9 mouse cellular contexts compared by ENCODE assay signal in genomic region chr11:68398891-68399547, GRCm38 (mm10). TPM values are rescaled to one million over a fixed set of nuclear protein-coding genes. Genes with fewer than 3 reads are reported as not detected.
A peak's percentile ranks its signal among the peaks of the same experiment; 100 is the strongest.
DNase-seq lines count a peak whose midpoint lies in the region; ATAC-seq and TF ChIP-seq lines count a peak whose summit lies in the region.
"Had no signal": no experiment of that assay in that cellular context is flagged by ENCODE, and none has a peak within 500 bp of the region (broad histone marks: within the 10 kb centered on the region; RNA-seq: fewer than 3 reads in every experiment).

No protein-coding gene starts in this region.

- H3K9me3 ChIP-seq in forebrain, embryonic 13.5 days (replicated peaks), result no peaks in the 10 kb centered on the region
- H3K9me3 ChIP-seq in limb, embryonic 11.5 days (ENCODE audit: control insufficient read depth, low read length), result no peaks in the 10 kb centered on the region

- ATAC-seq in forebrain, embryonic 13.5 days, result 0 out of 2 replicates have a peak, but pooled peaks have one; percentile 9
- no peak for ATAC-seq in limb, embryonic 11.5 days (ENCODE audit: insufficient number of reproducible peaks, low FRiP score, low TSS enrichment, low read depth)

- TF ChIP-seq CTCF in layer of hippocampus, adult 2 months (conservative IDR thresholded peaks at IDR 0.05), result no peak
- TF ChIP-seq CTCF in olfactory bulb, adult 2 months (IDR thresholded peaks at IDR 0.05; ENCODE audit: insufficient read depth, low read depth, low read length), result no peak

- TF ChIP-seq POLR2A in olfactory bulb, adult 2 months (IDR thresholded peaks at IDR 0.05; ENCODE audit: insufficient read depth, low read depth, low read length), result no peak

- peak overlapping the region; percentile 69 for H3K9ac ChIP-seq in forebrain, embryonic 13.5 days
- H3K9ac ChIP-seq in limb, embryonic 11.5 days (ENCODE audit: low read length), result no peak overlapping the region

- peaks cover 25% of the 10 kb centered on the region for H3K4me1 ChIP-seq in forebrain, embryonic 13.5 days
- peaks cover 13% of the 10 kb centered on the region; the same call in 1 of the 2 replicates for H3K4me1 ChIP-seq in limb, embryonic 11.5 days (ENCODE audit: control insufficient read depth, insufficient read depth, low read length)
- H3K4me1 ChIP-seq in olfactory bulb, adult 2 months (ENCODE audit: control insufficient read depth, insufficient read depth, low read length), result peaks cover 6% of the 10 kb centered on the region; the same call in 1 of the 2 replicates

- H3K4me3 ChIP-seq in layer of hippocampus, adult 2 months, result peak overlapping the region; percentile 57
- H3K4me3 ChIP-seq in forebrain, embryonic 13.5 days, result peak overlapping the region; percentile 49
- H3K4me3 ChIP-seq in limb, embryonic 11.5 days (ENCODE audit: low read depth, low read length), result peak overlapping the region; percentile 48
- H3K4me3 ChIP-seq in olfactory bulb, adult 2 months (ENCODE audit: insufficient read depth, low read depth, low read length), result peak overlapping the region; percentile 31

- no peaks in the 10 kb centered on the region for H3K36me3 ChIP-seq in forebrain, embryonic 13.5 days (ENCODE audit: poor library complexity, severe bottlenecking)
- H3K36me3 ChIP-seq in limb, embryonic 11.5 days (ENCODE audit: control insufficient read depth, insufficient read depth, low read length), result no peaks in the 10 kb centered on the region

- H3K27me3 ChIP-seq in forebrain, embryonic 13.5 days, result peaks cover 79% of the 10 kb centered on the region
- peaks cover 72% of the 10 kb centered on the region for H3K27me3 ChIP-seq in limb, embryonic 11.5 days (ENCODE audit: control insufficient read depth, insufficient read depth, low read length)

- 5% methylated on average over 24 of the region's 24 CpGs for WGBS in forebrain, embryonic 13.5 days
- 8% methylated on average over 24 of the region's 24 CpGs for WGBS in limb, embryonic 11.5 days
- WGBS in olfactory bulb, adult 2 months, result 40% methylated on average over 24 of the region's 24 CpGs

- DNase-seq in layer of hippocampus, adult 2 months (ENCODE audit: low spot score in 2 of 2), result no peak
- no peak for DNase-seq in layer of hippocampus, postnatal 25 days (ENCODE audit: extremely low spot score in 1 of 2, low spot score in 1 of 2)
- DNase-seq in limb, embryonic 11.5 days (ENCODE audit: low spot score), result no peak
- DNase-seq in cerebellum, postnatal 10 days, result no peak
- DNase-seq in adrenal gland, adult 2 months, result no peak
- DNase-seq in cerebellum, adult 11 months, result no peak

- no peak overlapping the region for H3K27ac ChIP-seq in layer of hippocampus, adult 2 months
- 0 out of 2 replicates have a peak overlapping the region, but pooled peaks have one; percentile 42 for H3K27ac ChIP-seq in forebrain, embryonic 13.5 days
- H3K27ac ChIP-seq in limb, embryonic 11.5 days (replicated peaks; ENCODE audit: low read depth, low read length), result no peak overlapping the region
- H3K27ac ChIP-seq in olfactory bulb, adult 2 months (ENCODE audit: insufficient read depth, low read depth, low read length), result no peak overlapping the region
- H3K27ac ChIP-seq: macrophage had no signal

- H3K4me2 ChIP-seq in forebrain, embryonic 13.5 days, result peak overlapping the region; percentile 93
- H3K4me2 ChIP-seq in limb, embryonic 11.5 days (ENCODE audit: low read depth, severe bottlenecking), result peak overlapping the region; percentile 95

RNA-seq across cellular contexts. Expression of gene Ntn1, which starts 1.6 kb away (rescaled TPM):
- total RNA-seq in layer of hippocampus, adult 2 months (2021), result 1 to 10 TPM; 5.9 to 7.2 TPM
- total RNA-seq in layer of hippocampus, postnatal 25 days (2021), result 1 to 10 TPM; 7.4 to 7.5 TPM
- 6.8 and 8.5 TPM in 2 replicates for polyA plus RNA-seq in forebrain, embryonic 13.5 days (2015; fragmentation: Nextera tagmentation; extraction: Ambion mirVana)
- polyA plus RNA-seq in limb, embryonic 11.5 days (2014; fragmentation: Nextera tagmentation; extraction: Ambion mirVana), result 3.3 and 5.4 TPM in 2 replicates
- not detected in 2 replicates for polyA plus RNA-seq in olfactory bulb, adult 2 months (2012; ENCODE audit: insufficient read depth, insufficient read length, low replicate concordance, missing spikeins)
- 10 to 100 TPM in 1 of 2 experiments, 1 to 10 TPM in 1; 9.9 to 16.1 TPM for total RNA-seq in adrenal gland, adult 2 months (2021)
- 16.0 and 19.9 TPM in 2 replicates for polyA plus RNA-seq in adrenal gland, adult 2 months (2012; rRNA removed)

RNA-seq across cellular contexts. Expression of gene Pik3r5, which starts 32.9 kb away (rescaled TPM):
- total RNA-seq in layer of hippocampus, adult 2 months (2021), result 1 to 10 TPM; 1.4 to 1.9 TPM
- total RNA-seq in layer of hippocampus, postnatal 25 days (2021), result 1 to 10 TPM; 1.7 to 2.1 TPM
- 0.09 and 0.15 TPM in 2 replicates for polyA plus RNA-seq in forebrain, embryonic 13.5 days (2015; fragmentation: Nextera tagmentation; extraction: Ambion mirVana)
- polyA plus RNA-seq in limb, embryonic 11.5 days (2014; fragmentation: Nextera tagmentation; extraction: Ambion mirVana), result 1.2 and 1.7 TPM in 2 replicates
- not detected in 2 replicates for polyA plus RNA-seq in olfactory bulb, adult 2 months (2012; ENCODE audit: insufficient read depth, insufficient read length, low replicate concordance, missing spikeins)
- total RNA-seq in adrenal gland, adult 2 months (2021), result 1 to 10 TPM; 1.4 to 3.2 TPM
- polyA plus RNA-seq in adrenal gland, adult 2 months (2012; rRNA removed), result 1.6 TPM in 2 replicates
